Mouse (Mus musculus): Measurements from ENCODE around the gene Trip10.

DNA sequence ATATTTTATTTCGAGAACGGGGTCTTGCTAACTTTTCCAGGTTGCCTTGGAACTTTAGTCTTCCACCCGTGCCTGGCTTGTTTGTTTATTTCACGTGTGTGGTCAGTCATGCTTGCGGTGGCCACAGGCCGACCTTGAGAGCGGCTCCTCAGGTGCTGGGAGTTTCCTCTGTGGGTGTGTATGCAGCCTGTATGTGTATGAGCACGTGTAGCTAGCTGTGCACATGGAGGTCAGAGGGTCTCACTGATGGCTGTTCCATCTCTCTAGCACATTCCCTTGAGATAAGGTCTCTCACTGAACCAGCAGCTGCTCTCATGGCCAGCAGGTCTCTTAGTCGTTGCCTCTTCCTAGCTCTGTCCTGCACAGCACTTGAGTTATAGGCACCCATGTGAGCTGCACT, 11.1 kb downstream of the Trip10 start:
- TF ChIP-seq MYC (IDR thresholded peaks at IDR 0.05; ENCODE audit: low read depth, low read length) (no peak), SMC3 (IDR thresholded peaks at IDR 0.05; ENCODE audit: low read depth, low read length) (no peak), NELFE (IDR thresholded peaks at IDR 0.05; ENCODE audit: low read depth, low read length) (no peak)

Data from MEL (cell line).